Mouse (Mus musculus) embryo, embryonic 11.5 days (tissue): ENCODE measurements at regions not wholly inside any gene's neighbourhood (a gene's known extent, or its start where the extent isn't known, plus 50 kb on each side); places are given as distances from the start of the nearest gene placed in this dataset.

Experiments
- DNase-seq: peaks from one replicate; pipeline ENCODE4 v3.0.0-alpha.2; 2012; ENCODE audit warnings: low read depth, low spot score

- DNase-seq, result no peak
Measured at GRCm38 (mm10) chr1:89374271-89374670, 80.3 kb upstream of the Agap1 start.

- no peak for DNase-seq
Measured at GRCm38 (mm10) chr1:89382021-89382420, 72.6 kb upstream of the Agap1 start.

GRCm38 (mm10) chr1:89385111-89385510 is 69.5 kb upstream of the Agap1 start:
- DNase-seq, result no peak

GRCm38 (mm10) chr1:89392711-89393110 is 61.9 kb upstream of the Agap1 start:
- DNase-seq, result no peak

GRCm38 (mm10) chr1:89394471-89394870 is 60.1 kb upstream of the Agap1 start:
- DNase-seq, result no peak

- DNase-seq, result peak; percentile 29
Measured at GRCm38 (mm10) chr1:89400734-89401202, 53.8 kb upstream of the Agap1 start.

GRCm38 (mm10) chr1:89402513-89403210 is 51.9 kb upstream of the Agap1 start:
- no peak for DNase-seq

GRCm38 (mm10) chr1:89403551-89404050 is 51.0 kb upstream of the Agap1 start:
- no peak for DNase-seq
